Mouse (Mus musculus) CD4-positive, CD25-positive, alpha-beta regulatory T cell, adult 2 months (primary cell): Measurements from ENCODE around the gene Plekhf1.

ENCODE experiments used
- DNase-seq: peaks from one replicate; pipeline ENCODE4 v3.0.0-alpha.2; 2012; ENCODE audit warnings: low read depth, low spot score

Plekhf1 gene

DNA sequence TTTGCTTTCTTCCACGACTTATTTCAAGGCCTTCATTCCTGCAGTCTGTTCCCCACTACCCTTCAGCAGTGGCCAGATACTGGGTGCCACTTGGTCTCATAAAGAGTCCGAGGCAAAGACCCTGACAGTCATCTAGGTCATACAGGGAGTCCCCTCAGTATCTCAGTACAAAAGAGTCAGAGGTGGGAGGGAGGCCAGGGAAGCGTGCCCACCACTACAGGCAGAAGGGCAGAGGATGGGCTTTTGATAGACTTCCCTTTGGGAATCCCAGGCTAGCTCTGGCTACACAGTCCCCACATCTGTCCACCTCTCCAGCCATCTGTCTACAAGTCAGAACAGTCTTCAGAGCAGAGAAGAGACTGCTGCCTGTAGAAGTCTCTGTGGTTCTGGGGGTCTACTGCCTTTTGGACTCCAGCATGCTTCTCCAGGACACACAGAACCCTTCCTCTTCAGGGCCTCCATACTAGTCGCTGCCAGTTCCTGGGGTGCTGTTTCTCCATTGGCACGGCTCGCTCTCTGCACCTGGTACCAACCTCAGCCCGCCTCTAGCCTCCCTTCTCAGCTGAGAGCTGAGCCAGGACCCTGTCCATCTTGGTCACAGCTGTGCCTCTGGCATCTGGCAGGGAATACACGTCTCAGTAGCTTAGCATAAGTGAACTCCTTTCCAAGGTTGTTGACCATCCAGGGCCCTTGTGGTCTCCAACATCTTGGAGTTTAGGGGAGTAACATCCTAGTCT lies 9.0 kb downstream of the Plekhf1 start:
- DNase-seq, result no peak

DNA sequence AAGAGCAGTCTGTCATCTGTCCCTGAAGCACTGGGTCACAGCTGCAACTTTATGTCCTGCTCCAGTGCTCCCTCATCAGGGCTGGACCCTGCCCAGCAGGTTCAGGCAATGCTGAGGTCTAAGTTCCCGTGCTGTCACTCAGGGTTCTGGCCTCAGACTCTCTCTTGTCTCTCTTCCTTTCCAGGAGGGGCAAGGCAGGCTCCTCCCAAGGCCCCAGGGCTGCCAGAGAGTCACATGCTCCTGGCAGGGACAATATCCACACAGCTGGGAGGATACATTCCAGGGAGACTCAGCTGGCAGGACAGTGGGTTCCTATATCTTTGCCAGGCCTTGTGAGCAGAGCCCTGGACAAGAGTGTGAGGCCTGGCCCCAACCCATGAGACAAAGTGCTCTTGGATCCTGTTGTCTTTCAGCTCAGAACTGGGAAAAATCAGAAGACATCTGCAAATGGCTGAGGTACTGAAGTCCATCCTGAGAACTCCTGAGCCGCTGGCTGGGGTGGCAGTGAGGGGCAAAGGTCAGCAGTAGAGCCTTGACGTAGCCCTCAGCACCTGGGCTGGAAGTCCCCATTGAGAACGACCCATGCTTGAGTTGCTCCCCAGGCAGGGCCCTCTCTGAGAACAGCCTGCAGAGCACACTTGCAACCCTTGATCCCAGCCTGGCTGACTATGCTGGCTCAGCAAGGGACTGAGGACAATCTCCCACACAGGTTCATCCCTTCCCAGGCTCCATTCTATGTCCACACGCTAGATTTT lies 10.2 kb downstream of the Plekhf1 start:
- DNase-seq, result no peak

DNA sequence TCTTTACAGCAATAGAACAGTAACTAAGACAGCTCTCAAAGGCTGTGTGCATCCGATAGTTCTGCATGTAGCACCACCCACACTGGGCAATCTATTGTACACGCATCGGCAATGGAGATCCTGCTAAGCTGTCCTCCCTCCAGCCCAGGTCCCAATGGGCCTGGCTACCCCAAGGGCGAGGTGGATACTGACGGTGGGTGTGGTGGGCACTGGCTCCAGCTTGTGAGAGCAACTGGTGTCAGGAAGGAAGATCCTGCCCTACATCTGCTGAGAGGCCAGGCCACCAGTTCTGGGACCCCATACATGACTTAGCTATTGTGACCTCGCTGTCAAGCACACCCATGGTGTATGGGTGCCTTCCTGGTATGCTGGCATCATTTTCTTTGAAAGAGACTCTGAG lies 12.1 kb downstream of the Plekhf1 start:
- DNase-seq, result no peak

DNA sequence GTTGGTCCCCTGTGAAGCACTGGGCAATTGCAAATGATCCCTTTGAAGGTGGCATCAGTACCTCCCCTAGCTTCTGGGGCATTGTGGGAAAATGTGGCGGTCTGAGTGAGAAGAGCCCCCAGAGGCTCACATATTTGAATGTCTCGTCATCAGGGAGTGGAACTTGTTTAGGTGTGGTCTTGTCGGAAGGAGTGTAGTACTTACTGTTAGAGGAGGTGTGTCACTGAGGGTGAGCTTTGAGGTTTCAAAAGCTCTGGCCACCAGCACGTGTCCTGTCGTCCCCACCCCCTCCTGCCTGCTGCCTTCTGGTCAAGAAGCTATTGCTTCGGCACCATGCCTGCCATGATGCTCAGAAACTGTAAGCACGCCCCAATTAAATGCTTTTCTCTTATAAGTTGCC lies 12.5 kb downstream of the Plekhf1 start:
- no peak for DNase-seq

DNA sequence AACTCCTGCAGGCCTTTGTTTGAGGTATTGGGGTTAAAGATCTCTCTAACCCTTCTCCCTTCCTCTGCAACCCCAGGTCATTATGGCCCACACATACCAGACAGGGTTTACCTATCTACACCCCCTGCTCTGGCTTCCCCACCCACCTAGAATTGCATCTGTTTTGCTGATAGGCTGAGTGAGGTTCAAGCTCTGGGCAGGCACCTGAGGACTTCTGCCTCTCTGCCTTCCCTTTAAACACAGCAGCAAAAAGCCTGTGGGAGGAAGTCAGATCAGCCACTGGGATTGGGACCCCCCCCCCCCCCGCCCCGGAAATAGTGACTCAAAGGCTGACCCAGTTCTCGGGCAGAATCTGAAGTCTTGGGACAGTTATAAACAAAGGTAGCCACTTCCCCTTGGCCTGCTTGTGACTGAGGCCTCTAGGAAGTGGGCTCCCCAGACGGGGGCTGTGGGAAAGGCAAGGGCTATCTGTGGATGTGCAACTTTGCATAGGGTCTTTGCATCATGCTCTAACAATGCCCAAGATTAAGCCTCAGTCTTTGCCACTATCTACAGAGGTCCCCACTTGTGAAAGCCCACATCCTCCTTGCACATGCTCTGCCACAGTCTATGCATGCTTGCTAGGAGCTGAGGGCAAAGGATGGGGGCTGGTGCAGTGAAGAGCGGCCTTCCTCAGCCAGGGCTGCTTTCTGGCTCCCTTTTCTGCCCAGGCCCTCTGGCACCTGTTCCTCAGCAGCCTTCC lies 13.2 kb downstream of the Plekhf1 start:
- DNase-seq, result peak; percentile 28

DNA sequence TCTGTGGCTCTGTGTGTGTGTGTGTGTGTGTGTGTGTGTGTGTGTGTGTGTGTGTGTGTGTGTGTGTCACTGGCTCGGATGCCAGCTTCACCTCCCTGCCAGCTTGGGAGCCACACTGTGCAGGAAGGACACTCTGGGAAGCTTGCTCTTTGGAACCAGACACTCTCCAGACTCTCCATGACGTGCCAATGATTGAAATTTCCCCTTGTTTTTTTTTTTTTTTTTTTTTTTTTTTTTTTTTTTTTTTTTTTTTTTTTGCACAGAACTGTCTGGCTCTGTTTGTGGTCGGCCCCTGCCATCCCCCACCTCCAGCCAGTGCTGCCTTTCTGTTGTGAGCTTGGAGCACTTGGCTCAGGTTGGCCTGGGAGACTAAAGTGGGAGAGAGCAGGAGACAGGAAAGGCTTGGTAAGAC lies 15.2 kb downstream of the Plekhf1 start:
- DNase-seq, result no peak

DNA sequence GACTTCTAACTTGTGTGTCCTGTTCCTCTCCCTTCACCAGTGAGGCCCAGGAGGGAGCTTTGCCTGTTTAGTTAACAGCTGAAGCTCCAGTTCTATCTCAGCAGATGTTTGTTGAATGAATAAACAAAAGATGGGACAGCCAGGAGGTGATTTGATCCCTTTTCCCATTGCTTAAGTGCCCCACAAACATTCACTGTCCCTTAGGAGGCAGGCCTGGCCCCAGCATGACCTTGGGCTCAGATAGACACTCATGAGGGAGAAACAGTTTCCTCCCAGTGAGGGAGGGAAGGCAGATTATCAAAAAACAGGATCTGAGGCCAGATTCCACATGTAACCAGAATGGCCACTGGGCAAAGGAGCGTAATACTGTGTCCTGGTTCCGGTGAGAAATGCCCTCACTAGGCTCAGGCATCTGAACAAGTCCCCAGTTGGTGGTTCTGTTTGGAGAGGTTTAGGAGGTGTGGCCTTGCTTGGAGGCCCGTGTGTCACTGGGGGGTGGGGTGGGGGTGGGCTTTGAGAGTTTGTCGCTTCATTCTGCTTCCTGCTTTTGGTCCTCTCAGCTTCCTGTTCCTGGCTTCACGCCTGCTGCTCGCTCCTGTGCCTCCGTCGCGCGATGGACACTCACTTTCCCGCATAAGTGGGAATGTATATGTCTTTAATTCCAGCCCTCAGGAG lies 18.2 kb downstream of the Plekhf1 start:
- no peak for DNase-seq

DNA sequence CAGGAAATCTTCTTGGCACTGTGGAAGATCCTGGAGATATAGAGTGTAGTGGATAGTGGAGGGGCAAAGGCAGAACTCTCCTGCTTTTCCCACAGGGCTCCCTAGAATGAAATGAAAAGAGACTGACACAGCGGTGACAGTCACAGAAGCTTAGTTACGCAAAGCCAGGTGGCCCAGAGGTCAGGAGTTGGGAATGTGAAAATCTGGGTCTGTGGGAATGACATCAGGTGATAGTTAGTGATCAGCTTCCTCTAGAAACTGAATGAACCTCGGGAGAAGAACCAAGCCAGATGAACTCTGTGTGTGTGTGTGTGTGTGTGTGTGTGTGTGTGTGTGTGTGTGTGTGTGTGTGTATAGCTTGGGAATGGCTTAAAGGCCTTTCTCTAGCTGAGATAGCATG lies 18.8 kb downstream of the Plekhf1 start:
- no peak for DNase-seq

DNA sequence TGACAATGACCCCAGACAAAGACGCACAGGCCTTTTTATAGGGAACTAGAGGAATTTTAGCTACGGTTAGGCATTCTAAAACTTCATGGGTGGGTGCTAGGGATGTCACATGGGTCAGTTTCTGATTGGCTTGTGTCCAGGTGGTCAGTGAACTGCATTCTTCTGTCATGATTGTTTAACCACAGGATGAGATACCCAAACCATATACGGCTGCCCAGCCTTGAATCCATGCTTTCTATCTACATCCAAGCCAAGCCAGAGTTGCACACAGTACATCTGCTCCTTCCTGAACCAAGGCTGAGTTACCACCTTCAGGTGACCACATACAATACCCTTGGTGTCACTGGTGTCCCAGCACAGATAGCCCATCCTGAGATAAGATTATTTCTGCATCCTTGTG lies 21.3 kb downstream of the Plekhf1 start:
- no peak for DNase-seq

DNA sequence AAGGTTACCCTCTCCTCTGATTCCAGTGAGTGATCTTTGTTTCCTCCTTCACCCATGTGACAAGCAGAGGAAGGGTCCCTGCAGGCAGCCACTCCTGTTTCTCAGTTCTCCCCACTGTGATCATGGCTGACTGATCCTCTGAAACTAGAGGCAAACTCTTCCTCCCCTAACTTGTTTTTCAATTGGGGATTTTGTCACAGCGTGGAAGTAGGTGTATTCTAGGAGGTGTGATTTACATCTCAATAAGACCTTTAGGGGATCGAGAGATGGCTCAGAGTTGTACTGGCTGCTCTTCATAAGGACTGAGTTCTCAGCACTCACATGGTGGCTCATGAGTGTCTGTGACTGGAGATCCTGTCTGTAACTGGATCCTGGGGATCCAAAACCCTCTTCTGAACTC lies 22.0 kb downstream of the Plekhf1 start:
- DNase-seq, result no peak

DNA sequence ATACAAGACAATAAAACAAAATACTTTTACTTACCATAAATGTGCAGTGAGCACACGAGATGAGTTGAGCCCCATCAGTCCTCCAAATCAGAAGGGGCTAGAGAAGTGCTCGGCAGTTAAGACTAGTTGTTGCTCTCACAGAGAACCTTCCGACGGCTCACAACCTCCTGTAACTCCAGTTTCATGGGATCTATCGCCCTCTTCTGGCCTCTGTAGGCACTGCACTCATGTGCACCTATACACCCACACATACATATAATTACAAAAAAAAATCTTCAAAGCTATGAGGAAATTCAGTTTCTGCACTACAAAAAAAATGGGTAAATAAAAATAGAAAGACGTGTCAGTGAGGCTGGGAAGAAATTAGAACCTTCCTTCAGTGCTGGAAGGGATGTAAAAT lies 23.5 kb downstream of the Plekhf1 start:
- peak; percentile 55 for DNase-seq

DNA sequence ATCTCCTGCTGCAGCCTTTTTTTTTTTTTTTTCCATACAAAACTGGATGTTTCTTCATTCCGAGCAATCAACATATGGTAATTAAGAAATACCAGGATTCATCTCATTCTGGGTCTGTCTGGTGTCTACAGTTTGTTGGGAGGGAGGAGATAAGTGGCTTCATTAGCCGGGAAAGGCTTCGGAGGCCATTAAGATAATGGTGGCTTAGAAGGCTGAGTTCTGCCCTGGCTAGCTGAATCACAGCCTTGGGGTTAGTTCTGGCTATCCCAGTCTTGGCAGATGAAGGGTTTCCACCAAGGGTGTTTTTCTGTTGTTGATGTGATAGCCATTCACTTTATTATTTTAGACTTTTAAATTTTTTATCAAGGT lies 26.5 kb downstream of the Plekhf1 start:
- no peak for DNase-seq

DNA sequence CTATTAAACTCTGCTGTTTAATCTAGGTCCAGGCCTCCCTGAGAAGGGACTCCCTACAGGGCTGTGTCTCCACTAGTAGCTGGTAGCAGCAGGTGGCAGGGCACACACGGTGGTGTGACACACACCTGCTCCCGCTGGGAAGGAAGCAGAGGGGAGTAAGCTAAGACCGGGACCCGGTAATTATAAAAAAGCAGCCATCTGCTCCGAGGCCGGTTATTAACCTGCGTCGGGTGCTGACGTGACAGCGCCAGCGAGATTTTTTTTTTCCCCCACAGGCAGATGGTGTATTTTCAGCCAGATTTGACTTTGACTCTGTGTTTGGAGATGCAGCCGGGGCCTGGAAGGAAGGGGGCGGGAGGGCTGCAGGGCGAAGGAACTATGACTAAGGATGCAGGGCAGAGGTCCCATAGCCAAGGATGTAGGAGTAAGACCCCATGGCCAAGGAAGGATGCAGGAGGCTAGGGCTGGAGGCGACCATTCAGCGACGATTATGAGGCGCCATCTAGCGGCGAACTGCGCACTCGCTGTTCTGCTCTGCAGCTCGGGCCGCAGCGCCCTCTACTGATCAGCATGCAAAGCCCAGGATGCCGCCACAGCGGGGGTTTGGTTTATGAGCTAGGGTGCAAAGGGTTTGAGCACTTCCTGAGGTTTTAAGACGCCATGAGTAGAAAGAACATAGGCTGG lies 27.1 kb downstream of the Plekhf1 start:
- peak; percentile 94 for DNase-seq

DNA sequence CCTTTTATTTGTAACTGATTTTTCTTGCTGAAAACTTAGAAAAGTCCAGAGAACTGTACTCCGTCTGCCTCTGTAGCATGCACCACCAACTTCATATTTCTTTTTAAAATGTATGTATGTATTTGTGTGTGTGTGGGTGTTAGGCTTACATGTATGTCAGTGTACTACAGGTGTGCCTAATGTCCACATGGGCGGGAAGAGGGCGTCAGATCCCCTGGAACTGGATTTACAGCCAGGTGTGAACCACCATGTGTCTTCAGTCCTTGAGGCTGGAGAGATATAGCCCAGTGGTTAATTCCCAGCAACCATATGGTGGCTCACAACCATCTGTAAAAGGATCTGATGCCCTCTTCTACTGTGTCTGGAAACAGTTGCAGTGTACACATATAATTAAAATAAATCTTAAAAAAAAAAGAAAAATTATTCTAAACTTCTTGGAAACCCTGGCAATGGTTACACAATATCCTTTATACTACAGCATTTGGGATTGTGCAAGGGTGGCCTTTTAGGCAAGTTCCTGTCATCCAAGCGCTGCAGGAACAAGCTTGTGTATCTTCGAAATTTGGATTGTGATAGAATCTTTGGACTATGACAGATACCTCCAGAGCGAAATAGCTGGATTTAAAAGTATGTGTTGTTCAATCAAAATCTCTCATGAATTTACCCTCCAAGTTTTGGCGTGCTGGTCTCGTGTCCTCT lies 27.8 kb downstream of the Plekhf1 start:
- DNase-seq, result no peak

DNA sequence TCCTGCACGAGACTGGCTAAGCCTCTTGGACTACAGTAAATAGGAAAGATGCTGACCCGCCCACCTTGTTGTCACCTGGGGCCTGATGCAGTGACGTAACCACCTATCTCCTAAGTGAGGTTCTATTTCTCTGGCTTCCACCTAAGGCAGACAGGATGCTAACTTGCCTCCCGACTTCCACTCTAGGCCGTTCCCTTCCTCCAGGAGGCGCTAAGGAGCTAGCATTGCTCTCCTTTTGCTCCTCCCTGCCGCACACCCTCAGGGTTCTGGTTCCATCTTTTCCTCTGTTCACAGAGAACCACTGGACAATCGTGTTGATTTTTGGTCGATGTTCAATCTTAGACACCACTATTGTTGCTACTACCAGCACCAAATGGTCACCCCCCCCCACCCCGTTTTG lies 36.2 kb downstream of the Plekhf1 start:
- DNase-seq, result peak; percentile 72

DNA sequence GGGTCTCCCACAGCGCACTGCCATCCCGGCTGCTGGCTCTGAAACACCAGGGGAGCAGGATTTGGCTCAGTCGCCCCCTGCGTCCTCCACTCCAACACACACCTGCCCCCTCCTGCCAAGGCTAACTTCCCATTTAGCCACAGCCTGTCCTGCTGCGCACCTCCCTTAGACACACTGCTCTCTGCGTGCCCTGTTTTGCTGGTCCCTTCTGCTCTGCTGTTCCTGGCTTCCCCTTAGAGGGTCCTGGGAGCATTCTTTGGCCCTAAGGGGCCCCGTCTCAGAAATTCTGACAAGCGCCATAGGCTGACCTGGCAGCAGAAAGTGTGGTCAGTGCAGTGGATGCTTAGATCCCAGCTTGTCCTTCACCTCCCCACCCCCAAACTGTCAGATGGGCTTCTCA lies 36.7 kb downstream of the Plekhf1 start:
- no peak for DNase-seq

DNA sequence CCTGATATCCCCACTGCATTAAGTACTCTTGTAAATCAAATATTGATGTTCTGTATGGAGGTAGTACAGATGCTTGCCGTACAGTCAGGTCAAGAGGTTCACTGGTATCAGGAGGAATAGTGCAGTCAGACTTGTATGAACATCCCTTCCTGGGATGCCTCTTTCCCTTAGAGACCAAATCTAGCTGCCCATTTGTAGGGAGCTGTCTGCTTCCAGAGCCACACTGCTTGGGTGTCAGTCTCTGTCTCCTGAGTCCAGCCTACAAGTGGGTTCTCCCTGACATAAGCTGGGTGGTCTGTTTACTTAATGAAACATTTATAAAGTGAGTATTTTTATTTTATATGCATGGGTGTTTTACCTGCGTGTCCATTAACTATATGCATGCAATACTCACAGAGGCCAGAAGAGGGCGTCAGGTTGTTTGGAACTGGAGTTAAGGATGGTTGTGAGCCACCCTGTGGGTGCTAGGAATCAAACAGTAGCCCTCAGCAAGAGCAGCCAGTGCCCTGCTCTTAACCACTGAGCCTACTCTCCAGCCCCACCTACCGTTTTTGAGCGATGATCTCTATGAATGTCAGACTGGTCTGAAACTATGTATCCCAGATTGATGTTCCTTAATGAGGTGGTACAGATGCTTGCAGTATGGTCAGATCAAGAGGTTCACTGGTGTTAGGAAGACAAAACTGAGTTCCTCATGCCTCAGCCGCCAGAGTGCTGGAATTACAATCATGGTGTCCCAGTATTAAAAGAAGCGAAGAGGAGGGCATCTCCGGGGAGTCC lies 37.6 kb downstream of the Plekhf1 start:
- peak; percentile 61 for DNase-seq

DNA sequence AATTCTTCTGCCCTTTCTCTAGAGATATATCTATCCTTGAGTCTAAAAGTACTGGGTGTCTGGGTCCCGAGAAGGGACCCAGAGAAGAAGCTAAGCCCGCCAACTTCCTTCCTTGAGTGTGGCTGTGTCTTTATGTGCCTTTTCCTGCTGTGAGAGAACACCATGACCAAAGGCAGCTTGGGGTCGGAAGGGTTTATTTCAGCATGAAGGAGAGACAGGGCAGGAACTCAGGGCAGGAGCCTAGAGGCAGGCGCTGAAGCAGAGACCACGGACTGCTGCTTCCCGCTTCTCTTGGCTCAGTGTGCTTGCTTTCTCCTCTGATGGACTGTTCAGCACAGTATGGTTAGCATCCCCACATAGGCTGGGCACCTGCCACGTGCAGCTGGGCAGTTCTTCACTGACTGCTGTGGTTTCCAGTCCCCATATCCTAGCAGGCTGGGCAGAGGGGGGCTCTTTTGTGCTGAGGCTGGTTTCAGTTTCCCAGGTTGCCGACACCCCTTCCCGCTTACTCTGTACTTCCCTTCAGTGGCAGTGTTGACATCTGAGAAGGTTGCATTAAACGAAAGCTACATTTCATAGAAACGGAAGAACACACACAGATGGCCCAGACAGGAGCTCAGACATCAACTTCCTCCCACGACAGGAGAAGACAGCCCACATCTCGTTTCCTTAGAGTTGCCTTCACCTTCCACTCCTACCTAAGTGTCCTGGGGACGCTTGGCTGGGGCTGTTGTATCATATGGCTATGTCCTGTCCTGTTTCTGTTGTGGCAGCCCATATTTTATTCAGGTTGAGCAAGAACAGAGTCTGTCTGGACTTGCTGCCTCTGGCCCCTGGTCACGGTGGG lies 38.5 kb downstream of the Plekhf1 start:
- peak; percentile 76 for DNase-seq
